Mouse (Mus musculus) MEL (cell line): ENCODE results near the gene Ggps1.

Source experiments
- BHLHE40 ChIP-seq: IDR thresholded peaks from 2 replicates; pipeline ENCODE4 v1.6.1; 2012; ENCODE audit warnings: low read depth, mild to moderate bottlenecking, inconsistent platforms, low read length, improper control_type of control experiment, borderline replicate concordance
- CTCF ChIP-seq, 3 experiments: IDR thresholded peaks in 2 of 3; conservative IDR thresholded peaks in 1 of 3; 2 replicates each; pipeline ENCODE4 v1.5.1; 2011 to 2012; ENCODE audit warnings: low read length in 3 of 3, low read depth in 2 of 3, mild to moderate bottlenecking in 2 of 3, improper control_type of control experiment in 1 of 3, inconsistent platforms in 1 of 3, mixed read lengths in 1 of 3, moderate library complexity in 1 of 3; ENCODE audit not compliant: control insufficient read depth in 1 of 3, insufficient read depth in 1 of 3, poor library complexity in 1 of 3, severe bottlenecking in 1 of 3
- EP300 ChIP-seq, 2 experiments: IDR thresholded peaks; 2 replicates each; pipeline ENCODE4 v1.6.1; 2011; ENCODE audit warnings: improper control_type of control experiment in 2 of 2, low read length in 2 of 2, low read depth in 1 of 2, mild to moderate bottlenecking in 1 of 2
- ETS1 ChIP-seq: IDR thresholded peaks from 2 replicates; pipeline ENCODE4 v1.6.1; 2012; ENCODE audit warnings: low read depth, mild to moderate bottlenecking, inconsistent platforms, low read length, improper control_type of control experiment, moderate library complexity
- GATA1 ChIP-seq: IDR thresholded peaks from 2 replicates; pipeline ENCODE4 v1.6.1; 2011; ENCODE audit warnings: low read depth, low read length, improper control_type of control experiment
- MAX ChIP-seq: IDR thresholded peaks from 2 replicates; pipeline ENCODE4 v1.6.1; 2011; ENCODE audit warnings: low read length, improper control_type of control experiment
- MEF2A ChIP-seq: IDR thresholded peaks from 2 replicates; pipeline ENCODE4 v1.6.1; 2014; ENCODE audit warnings: low read depth, mild to moderate bottlenecking, inconsistent platforms, low read length, improper control_type of control experiment; ENCODE audit not compliant: poor library complexity, insufficient replicate concordance, severe bottlenecking; ENCODE audit errors: extremely low read depth
- NRF1 ChIP-seq: IDR thresholded peaks from 2 replicates; pipeline ENCODE4 v1.6.1; 2014; ENCODE audit warnings: low read depth, mild to moderate bottlenecking, inconsistent platforms, low read length, improper control_type of control experiment, moderate library complexity; ENCODE audit not compliant: poor library complexity, insufficient read depth, severe bottlenecking
- POLR2A ChIP-seq, 2 experiments: IDR thresholded peaks; 2 replicates each; pipeline ENCODE4 v1.6.1; 2011 to 2012; ENCODE audit warnings: low read length in 2 of 2, mild to moderate bottlenecking in 2 of 2, control low read depth in 1 of 2, improper control_type of control experiment in 1 of 2, low read depth in 1 of 2, moderate library complexity in 1 of 2; ENCODE audit not compliant: control insufficient read depth in 1 of 2, insufficient read depth in 1 of 2, poor library complexity in 1 of 2
- POLR2AphosphoS5 ChIP-seq: IDR thresholded peaks from 2 replicates; pipeline ENCODE4 v1.6.1; 2012; ENCODE audit warnings: low read depth, borderline replicate concordance, mild to moderate bottlenecking, inconsistent platforms, low read length, moderate library complexity, mixed read lengths
- TAL1 ChIP-seq: IDR thresholded peaks from 2 replicates; pipeline ENCODE4 v1.6.1; 2012; ENCODE audit warnings: mild to moderate bottlenecking, inconsistent platforms, low read length, moderate library complexity, mixed read lengths
- TCF12 ChIP-seq: IDR thresholded peaks from 2 replicates; pipeline ENCODE4 v1.6.1; 2014; ENCODE audit warnings: low read depth, mild to moderate bottlenecking, inconsistent platforms, low read length, improper control_type of control experiment, moderate library complexity
- ZNF384 ChIP-seq: IDR thresholded peaks from 2 replicates; pipeline ENCODE4 v1.6.1; 2012; ENCODE audit warnings: low read depth, mild to moderate bottlenecking, inconsistent platforms, low read length, improper control_type of control experiment

- no peak for TF ChIP-seq ETS1
- no peak for TF ChIP-seq POLR2A (IDR thresholded peaks at IDR 0.05; ENCODE audit: control insufficient read depth in 1 of 2, insufficient read depth in 1 of 2, low read depth in 1 of 2, low read length in 2 of 2, poor library complexity in 1 of 2)
- TF ChIP-seq TCF12: no peak
- no peak for TF ChIP-seq CTCF (IDR thresholded peaks at IDR 0.05 in 2 of 3, conservative IDR thresholded peaks at IDR 0.05 in 1 of 3; ENCODE audit: control insufficient read depth in 1 of 3, insufficient read depth in 1 of 3, low read depth in 2 of 3, low read length in 3 of 3, poor library complexity in 1 of 3, severe bottlenecking in 1 of 3)
- no peak for TF ChIP-seq BHLHE40
- no peak for TF ChIP-seq EP300 (IDR thresholded peaks at IDR 0.05; ENCODE audit: low read depth in 1 of 2, low read length in 2 of 2)
- TF ChIP-seq ZNF384: peak; percentile 49; the same call in 1 of the 2 replicates
- TF ChIP-seq GATA1: no peak
- no peak for TF ChIP-seq POLR2AphosphoS5
- no peak for TF ChIP-seq MAX
- no peak for TF ChIP-seq TAL1
- no peak for TF ChIP-seq MEF2A
- no peak for TF ChIP-seq NRF1
Observed at GRCm38 (mm10) chr13:14068035-14068434, 4.7 kb upstream of the Ggps1 start.
